Mouse (Mus musculus) cerebellum, adult 8-10 months (tissue): ENCODE results near the gene Braf.

ENCODE experiments used
- DNase-seq: peaks from one replicate; pipeline ENCODE4 v3.0.0; 2022

Braf gene

GRCm38 (mm10) chr6:39606862-39607261 is 118.4 kb downstream of the Braf start:
- DNase-seq, result no peak

DNA sequence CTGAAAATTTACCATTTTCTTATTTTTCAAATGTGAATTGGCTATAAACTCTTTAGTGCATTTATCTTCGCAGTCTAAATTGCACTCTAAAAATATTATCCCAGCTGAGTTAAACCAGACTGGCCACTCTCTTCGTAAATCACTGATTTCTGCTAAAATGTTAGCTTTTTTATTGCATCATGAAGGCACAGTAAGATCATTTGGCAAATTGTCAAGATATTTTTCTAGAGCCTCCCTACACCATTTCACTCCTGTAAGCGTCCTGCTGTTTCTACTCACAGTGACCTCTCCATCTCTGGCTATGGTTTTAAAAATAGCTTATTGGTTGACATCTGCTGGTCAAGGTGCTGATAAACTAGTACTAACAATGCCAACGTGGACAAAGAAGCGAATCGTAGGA is 119.2 kb downstream of the Braf start:
- no peak for DNase-seq

DNA sequence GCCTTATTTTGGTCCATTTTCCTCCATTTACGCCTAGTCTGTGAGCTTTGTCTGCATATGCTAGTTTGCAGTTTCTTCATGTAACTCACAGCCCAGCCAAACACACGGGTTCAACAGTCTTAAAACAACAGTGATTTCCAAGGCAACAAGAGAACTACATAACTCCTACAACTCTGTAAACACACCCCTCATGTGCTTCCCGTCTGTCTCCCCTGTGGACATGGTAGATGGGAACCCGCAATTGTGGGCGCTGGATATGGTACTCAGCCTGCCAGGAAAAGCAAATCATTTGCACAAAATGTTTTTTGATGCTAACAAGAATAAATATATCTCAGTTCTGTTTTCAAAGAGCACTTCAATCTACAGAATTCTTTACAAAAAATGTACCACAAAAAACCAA is 120.7 kb downstream of the Braf start:
- DNase-seq, result no peak

GRCm38 (mm10) chr6:39601828-39602227 is 123.4 kb downstream of the Braf start:
- no peak for DNase-seq

DNA sequence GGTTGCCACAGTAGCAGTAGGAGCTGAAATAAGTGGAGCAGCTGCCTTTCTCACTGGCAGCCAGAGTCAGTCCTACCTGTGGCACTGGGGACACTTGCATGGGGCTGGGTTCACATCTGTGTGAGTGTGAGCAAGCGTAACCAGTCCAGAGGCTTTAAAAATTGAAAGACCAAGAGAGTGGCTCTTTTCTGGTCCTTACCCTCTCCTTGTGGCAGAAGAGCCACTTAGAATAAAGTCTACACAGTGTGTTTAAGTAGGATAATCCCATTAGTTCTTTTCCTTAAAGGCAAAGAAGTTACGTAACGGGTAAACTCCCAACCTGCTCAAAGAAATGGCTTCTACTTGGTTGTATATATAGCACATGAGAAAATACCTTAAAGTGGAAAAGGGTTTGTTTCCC is 124.4 kb downstream of the Braf start:
- DNase-seq, result no peak

DNA sequence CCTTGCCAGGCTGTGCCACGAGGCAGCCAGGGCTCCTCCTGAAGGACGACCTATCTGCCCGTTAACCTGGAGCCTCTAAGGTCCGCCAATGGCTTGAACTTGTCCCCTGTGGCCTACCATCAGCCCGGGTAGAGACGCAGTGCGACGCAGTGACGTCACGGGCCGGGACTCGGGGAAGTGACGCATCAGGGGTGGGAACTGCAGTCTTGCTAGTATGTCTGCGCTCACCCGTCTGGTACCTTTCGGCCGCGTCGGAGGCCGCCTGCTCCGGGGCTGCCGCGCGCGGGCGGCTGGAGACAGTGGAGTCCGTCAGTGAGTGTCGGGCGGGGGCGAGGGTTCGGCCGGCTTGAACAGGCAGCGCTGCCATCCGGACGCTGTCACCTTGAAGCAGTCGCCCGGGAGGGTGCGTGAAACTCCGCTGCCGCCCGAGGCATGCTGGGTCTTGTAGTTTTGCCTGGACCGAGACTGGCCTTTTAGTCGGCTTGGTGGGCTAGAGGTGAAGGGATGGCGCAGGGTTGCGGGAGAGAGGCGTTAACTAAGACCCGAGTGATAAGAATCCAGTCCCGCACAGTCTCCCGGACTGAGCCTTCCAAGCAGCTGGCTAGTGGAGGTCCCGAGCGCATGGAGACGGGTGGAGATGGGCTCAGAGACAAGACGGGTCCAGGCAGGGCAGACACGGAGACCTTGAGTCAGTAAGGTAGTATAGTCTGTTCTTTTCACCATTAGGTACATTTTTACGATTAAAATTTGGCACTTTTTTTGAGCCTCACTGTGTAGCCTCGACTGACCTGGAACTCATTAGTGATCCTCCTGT is 132.7 kb downstream of the Braf start, which contains the start of gene Ndufb2:
Gene Ndufb2 (plus strand): TSS at position 174 of the 814 bp plus-strand sequence.
- peak; percentile 96 for DNase-seq

- DNase-seq, result no peak
These were observed 133.8 kb downstream of the Braf start for GRCm38 (mm10) chr6:39591481-39591880.

- DNase-seq, result no peak
These were observed 139.7 kb downstream of the Braf start, which contains the start of gene Gm42420 for GRCm38 (mm10) chr6:39585517-39585916. TSS of gene Gm42420 (plus strand) at chr6:39585753.

DNA sequence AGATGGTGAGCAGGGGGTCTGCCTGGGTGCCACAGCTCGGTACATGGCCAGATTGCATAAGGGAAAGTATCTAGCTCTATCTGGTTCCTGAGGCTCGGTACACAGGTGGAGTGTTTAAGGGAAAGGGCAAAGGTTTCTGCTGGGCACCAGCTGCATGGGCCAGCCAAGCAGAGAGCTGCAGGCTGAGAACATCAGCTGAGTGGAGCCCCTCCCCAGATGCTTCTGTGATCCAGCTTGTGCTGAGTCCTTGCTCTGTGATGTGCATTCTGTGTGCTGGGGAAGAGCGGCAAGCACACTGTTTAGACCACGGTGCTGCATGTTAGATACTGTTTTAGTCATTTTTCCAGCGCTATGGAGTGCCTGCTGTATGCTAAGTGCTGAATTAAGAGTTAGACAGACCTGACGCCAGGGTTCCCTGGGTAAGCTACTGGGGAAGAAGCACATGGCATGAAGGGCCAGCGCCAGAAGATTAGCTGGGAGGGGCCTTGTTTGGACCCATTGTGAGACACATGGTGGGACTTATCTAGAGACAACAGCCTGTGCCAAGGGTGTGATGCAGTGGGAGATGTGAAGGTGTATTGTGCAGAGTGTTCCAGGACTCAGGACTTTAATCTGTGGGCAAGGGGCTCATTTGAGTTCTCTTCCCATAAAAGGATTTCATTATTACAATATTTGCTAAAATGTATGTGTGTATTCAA is 144.0 kb downstream of the Braf start:
- no peak for DNase-seq

GRCm38 (mm10) chr6:39580558-39580957 is 144.7 kb downstream of the Braf start:
- no peak for DNase-seq

DNA sequence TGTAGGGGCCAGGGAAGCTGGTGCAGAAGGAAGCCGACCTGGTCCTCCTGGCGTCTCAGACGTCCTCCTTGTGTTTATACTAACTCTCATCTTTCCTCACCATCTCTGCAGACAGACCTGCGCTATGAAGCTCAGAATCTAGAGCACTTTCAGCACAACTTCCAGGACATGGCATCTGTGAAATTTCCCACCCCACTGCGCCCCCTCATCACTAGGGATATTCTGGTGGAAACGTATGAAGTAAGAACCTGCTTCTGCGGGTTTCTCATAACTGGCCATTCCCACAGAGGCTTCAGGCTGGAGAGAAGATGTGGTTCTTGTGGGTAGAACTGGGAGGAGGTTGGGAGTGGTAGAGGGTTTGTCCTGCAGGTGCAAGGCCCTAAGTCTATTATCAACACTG is 145.7 kb downstream of the Braf start:
- DNase-seq, result no peak

DNA sequence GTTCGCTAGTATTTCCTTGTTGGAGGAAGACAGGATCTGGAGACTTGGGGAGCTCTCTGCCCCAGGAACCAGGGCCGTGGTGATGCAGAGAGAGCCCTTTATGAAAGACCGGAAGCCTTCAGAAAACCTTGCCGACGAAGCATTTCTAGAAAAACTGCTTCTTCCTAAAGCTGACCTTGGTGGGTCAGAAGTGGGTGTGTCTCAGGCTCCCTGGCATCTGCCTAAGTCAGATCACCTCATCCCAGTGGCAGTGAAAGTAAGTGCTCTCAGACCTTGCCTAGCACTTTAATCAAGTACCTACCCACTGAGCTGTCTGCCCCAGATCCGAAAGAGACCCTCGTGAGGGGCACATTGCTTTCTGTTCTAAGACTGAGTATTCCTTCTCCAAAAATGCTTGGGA is 150.3 kb downstream of the Braf start:
- DNase-seq, result no peak

DNA sequence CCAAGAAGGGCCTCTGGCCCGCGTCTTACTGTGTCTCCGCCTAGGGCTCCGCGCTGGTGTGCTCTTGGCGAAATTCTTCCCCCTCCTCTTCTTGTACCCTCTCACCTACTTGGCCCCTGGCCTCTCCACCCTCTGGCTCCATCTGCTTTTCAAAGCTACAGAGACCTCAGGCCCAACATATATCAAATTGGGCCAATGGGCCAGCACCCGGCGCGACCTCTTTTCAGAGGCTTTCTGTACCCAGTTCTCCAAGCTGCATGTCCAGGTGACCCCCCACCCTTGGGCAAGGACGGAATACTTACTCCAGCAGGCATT is 150.8 kb downstream of the Braf start:
- peak; percentile 38 for DNase-seq

- peak; percentile 79 for DNase-seq
These were observed 151.3 kb downstream of the Braf start, which contains the start of gene Adck2 for GRCm38 (mm10) chr6:39573791-39574554. TSS of gene Adck2 (plus strand) at chr6:39573873.

GRCm38 (mm10) chr6:39570426-39570825 is 154.8 kb downstream of the Braf start:
- no peak for DNase-seq

DNA sequence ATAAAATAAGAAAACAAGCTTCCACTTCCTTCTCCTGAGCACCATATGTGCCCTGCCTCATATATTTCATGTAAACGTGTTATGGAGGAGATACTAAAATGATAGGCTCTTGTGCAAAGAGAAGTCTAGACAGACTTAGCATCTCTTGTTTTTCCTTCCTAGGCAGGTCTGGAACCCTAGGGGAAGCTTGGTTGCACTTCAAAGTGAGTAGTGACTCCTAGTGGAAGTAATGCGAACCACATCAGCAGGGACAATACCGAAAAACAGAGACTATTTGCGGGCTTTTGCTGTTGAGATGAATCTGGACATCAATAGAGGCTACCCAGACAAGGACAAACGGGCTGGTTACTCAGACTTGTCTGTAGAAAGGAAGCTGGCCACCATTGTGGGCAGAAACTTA is 157.7 kb downstream of the Braf start:
- no peak for DNase-seq

DNA sequence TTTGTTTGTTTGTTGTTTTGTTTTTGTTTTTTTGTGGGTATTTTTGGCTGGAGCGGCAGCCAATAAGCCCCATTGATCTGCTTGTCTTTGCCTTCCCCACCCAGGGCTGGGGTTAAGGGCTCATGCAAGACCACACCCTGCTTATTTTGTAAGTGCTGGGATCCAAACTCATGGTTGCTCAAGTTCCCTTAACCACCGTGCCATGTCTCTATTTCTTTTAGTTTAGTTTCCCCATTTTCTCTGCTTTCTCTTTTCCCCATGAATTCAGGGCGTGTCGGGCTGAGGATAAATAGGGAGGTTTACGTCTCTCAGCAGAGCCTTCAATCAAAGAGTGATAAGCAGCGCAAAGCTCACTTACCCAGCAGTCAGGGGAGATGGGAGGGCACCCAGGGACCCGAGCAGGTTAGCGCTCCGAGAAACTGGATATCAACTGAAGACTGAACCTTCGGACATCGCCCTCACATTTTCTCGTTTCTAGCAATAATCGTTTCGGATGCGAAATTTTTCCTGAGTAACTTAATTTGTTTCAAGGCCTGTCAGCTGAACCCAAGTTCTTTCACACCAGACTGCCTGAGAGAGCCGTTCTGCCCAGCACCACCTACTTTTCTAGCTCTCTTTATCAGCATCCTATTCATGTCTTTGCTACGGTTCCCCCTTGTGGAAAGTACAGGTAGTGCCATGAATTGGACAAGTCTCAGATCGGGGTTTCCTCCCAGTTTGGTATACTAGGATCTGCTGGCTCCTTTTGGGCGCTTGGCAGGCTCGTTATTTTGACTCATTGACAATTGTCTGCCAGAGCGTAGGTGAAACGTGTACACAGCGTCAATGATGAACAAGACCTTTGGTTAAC is 162.9 kb downstream of the Braf start:
- peak; percentile 86 for DNase-seq

GRCm38 (mm10) chr6:39559276-39559939 is 165.9 kb downstream of the Braf start:
- no peak for DNase-seq

DNA sequence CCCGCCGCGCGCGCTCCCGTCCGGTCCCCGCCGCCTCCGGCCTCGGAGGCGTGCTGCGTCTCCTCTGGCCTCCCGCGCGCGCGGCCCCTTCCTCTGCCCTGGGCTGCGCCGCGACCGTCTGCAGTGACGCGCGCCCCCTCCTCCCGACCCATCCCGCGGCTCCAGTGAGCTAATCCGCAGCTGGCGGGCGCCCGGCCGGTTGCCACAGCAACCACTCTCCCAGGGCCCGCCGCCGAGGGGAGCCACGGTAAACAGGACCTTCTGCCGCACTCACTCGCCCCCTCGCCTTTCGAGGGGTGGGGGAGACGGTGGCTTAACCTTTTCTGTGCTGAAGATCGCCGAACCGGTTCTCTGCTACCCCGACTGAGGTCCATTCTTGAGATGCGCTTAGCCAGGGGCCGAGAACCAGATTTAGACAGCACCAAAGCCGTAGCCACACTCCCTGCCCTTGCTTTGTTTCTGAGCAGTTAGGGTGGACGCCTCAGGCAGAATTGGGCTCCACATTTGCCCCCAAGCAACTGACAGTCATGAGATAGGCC is 167.5 kb downstream of the Braf start, which contains the start of gene Dennd2a:
Gene Dennd2a (minus strand): TSS at position 145 of the 539 bp plus-strand sequence.
- peak; percentile 58 for DNase-seq

GRCm38 (mm10) chr6:39556900-39557659 is 168.2 kb downstream of the Braf start:
- peak; percentile 34 for DNase-seq

- no peak for DNase-seq
These were observed 169.7 kb downstream of the Braf start for GRCm38 (mm10) chr6:39555648-39555945.
